Mouse (Mus musculus): ENCODE results near the gene Zfp184. TPM values are rescaled to one million over a fixed set of nuclear protein-coding genes. Genes with fewer than 3 reads are reported as not detected.

Gene Zfp184
- total and polyA plus RNA-seq, 3 experiments: 0.42 to 1.0 TPM; not detected in 1

- Histone ChIP-seq H3K79me2 (ENCODE audit: control insufficient read depth, insufficient read depth, low read length, poor library complexity) (no peaks in the 10 kb centered on the region), H3K27me3 (ENCODE audit: control insufficient read depth in 1 of 2, insufficient read depth in 2 of 2, low read length in 2 of 2) (no peaks in the 10 kb centered on the region), H3K27ac (ENCODE audit: control insufficient read depth, low read depth, low read length) (no peak overlapping the region), H3K4me1 (ENCODE audit: control insufficient read depth in 1 of 2, insufficient read depth in 2 of 2, low read length in 2 of 2) (no peaks in the 10 kb centered on the region), H3K9me3 (replicated peaks; ENCODE audit: insufficient read depth, low read length) (no peaks in the 10 kb centered on the region), H3K9ac (ENCODE audit: control insufficient read depth, low read depth, low read length, poor library complexity, severe bottlenecking) (peak overlapping the region; percentile 65), H3K36me3 (ENCODE audit: control insufficient read depth in 1 of 2, insufficient read depth in 2 of 2, low read length in 2 of 2) (peaks cover 0 to 4% of the 10 kb centered on the region in 2 experiments; a peak in 1 of 4 replicates), H3K4me3 (ENCODE audit: control insufficient read depth in 1 of 2, insufficient read depth in 1 of 2, low read depth in 2 of 2, low read length in 2 of 2) (peak overlapping the region; percentile 75 to 88)
- DNase-seq (ENCODE audit: low read depth, low spot score): peak; percentile 89
- TF ChIP-seq SIN3A (IDR thresholded peaks at IDR 0.05; ENCODE audit: low read length) (no peak), JUND (IDR thresholded peaks at IDR 0.05; ENCODE audit: low read depth, low read length) (no peak), UBTF (IDR thresholded peaks at IDR 0.05; ENCODE audit: borderline replicate concordance, insufficient read depth, low read depth, low read length) (no peak), TCF12 (IDR thresholded peaks at IDR 0.05; ENCODE audit: low read depth, low read length) (0 out of 2 replicates have a peak, but pooled peaks have one; percentile 4), POLR2A (IDR thresholded peaks at IDR 0.05; ENCODE audit: control insufficient read depth in 1 of 2, insufficient read depth in 1 of 2, low read depth in 1 of 2, low read length in 2 of 2, poor library complexity in 1 of 2) (no peak), TBP (IDR thresholded peaks at IDR 0.05; ENCODE audit: low read depth, low read length) (peak; percentile 86)
Measured at GRCm38 (mm10) chr13:21944592-21944925, 335 bp upstream of the Zfp184 start.

- Histone ChIP-seq H3K27ac (ENCODE audit: control insufficient read depth, low read depth, low read length) (no peak overlapping the region), H3K4me3 (ENCODE audit: control insufficient read depth in 1 of 2, insufficient read depth in 1 of 2, low read depth in 2 of 2, low read length in 2 of 2) (no peak overlapping the region), H3K79me2 (ENCODE audit: control insufficient read depth, insufficient read depth, low read length, poor library complexity) (no peaks in the 10 kb centered on the region; the same call in 1 of the 2 replicates), H3K4me1 (ENCODE audit: control insufficient read depth in 1 of 2, insufficient read depth in 2 of 2, low read length in 2 of 2) (no peaks in the 10 kb centered on the region), H3K9ac (ENCODE audit: control insufficient read depth, low read depth, low read length, poor library complexity, severe bottlenecking) (no peak overlapping the region), H3K9me3 (replicated peaks; ENCODE audit: insufficient read depth, low read length) (no peaks in the 10 kb centered on the region), H3K27me3 (ENCODE audit: control insufficient read depth in 1 of 2, insufficient read depth in 2 of 2, low read length in 2 of 2) (peaks cover 0 to 1% of the 10 kb centered on the region in 2 experiments; a peak in 1 of 4 replicates), H3K36me3 (ENCODE audit: control insufficient read depth in 1 of 2, insufficient read depth in 2 of 2, low read length in 2 of 2) (no peaks in the 10 kb centered on the region)
- no peak for DNase-seq (ENCODE audit: low read depth, low spot score)
- TF ChIP-seq TCF12 (IDR thresholded peaks at IDR 0.05; ENCODE audit: low read depth, low read length) (no peak), ETS1 (IDR thresholded peaks at IDR 0.05; ENCODE audit: low read depth, low read length) (no peak), E2F4 (IDR thresholded peaks at IDR 0.05; ENCODE audit: borderline replicate concordance, low read depth, low read length) (no peak), JUND (IDR thresholded peaks at IDR 0.05; ENCODE audit: low read depth, low read length) (no peak), MYC (IDR thresholded peaks at IDR 0.05; ENCODE audit: low read depth, low read length) (no peak), UBTF (IDR thresholded peaks at IDR 0.05; ENCODE audit: borderline replicate concordance, insufficient read depth, low read depth, low read length) (no peak), GATA1 (IDR thresholded peaks at IDR 0.05; ENCODE audit: low read depth, low read length) (no peak), BHLHE40 (IDR thresholded peaks at IDR 0.05; ENCODE audit: borderline replicate concordance, low read depth, low read length) (no peak), ZKSCAN1 (IDR thresholded peaks at IDR 0.05; ENCODE audit: low read depth, low read length) (no peak), SMC3 (IDR thresholded peaks at IDR 0.05; ENCODE audit: low read depth, low read length) (no peak), POLR2A (IDR thresholded peaks at IDR 0.05; ENCODE audit: control insufficient read depth in 1 of 2, insufficient read depth in 1 of 2, low read depth in 1 of 2, low read length in 2 of 2, poor library complexity in 1 of 2) (no peak), HCFC1 (IDR thresholded peaks at IDR 0.05; ENCODE audit: low read depth, low read length) (no peak), CHD2 (IDR thresholded peaks at IDR 0.05; ENCODE audit: low read length) (no peak), CTCF (IDR thresholded peaks at IDR 0.05 in 2 of 3, conservative IDR thresholded peaks at IDR 0.05 in 1 of 3; ENCODE audit: control insufficient read depth in 1 of 3, insufficient read depth in 1 of 3, low read depth in 2 of 3, low read length in 3 of 3, poor library complexity in 1 of 3, severe bottlenecking in 1 of 3) (no peak), POLR2AphosphoS5 (IDR thresholded peaks at IDR 0.05; ENCODE audit: borderline replicate concordance, low read depth, low read length) (no peak), CHD1 (IDR thresholded peaks at IDR 0.05; ENCODE audit: low read depth, low read length) (no peak), GABPA (IDR thresholded peaks at IDR 0.05; ENCODE audit: low read depth, low read length) (no peak), MAZ (IDR thresholded peaks at IDR 0.05; ENCODE audit: low read depth, low read length) (no peak), SIN3A (IDR thresholded peaks at IDR 0.05; ENCODE audit: low read length) (no peak)
Measured at GRCm38 (mm10) chr13:21969269-21969668, 24.4 kb downstream of the Zfp184 start.
